Mouse (Mus musculus) left cerebral cortex, postnatal 4 days (tissue): Measurements from ENCODE around the gene Alad. TPM values are rescaled to one million over a fixed set of nuclear protein-coding genes. Genes with fewer than 3 reads are reported as not detected.
"Not testable (repeated sequence)": the region's sequence is repeated elsewhere in the genome, so short reads cannot be mapped to it uniquely, and the experiment has no call there.

ENCODE experiments used
- DNase-seq: peaks from one replicate; pipeline ENCODE4 v3.0.0-alpha.2; 2022
- intact Hi-C: fragments of 180-260 bp; cut with DNase I; formaldehyde crosslinking; loops from one replicate; pipeline ENCODE4 v1.15.1; 2025
- total RNA-seq, 2 experiments: library from RNA; stranded (reverse); gene quantifications; 2 replicates each; pipeline ENCODE4 v1.2.3; 2021

Gene Alad
- total RNA-seq, 2 experiments from 2014 or later, result 35.3 to 36.8 TPM

- no peak for DNase-seq
- intact Hi-C loops, result no loop called here
Observed at GRCm38 (mm10) chr4:62487914-62488313, 31.8 kb downstream of the Alad start.

- intact Hi-C loops, result no loop called here
- no peak for DNase-seq
Observed at GRCm38 (mm10) chr4:62487172-62487571, 32.5 kb downstream of the Alad start.

GRCm38 (mm10) chr4:62486162-62486696 lies 33.5 kb downstream of the Alad start:
- intact Hi-C loops, result no loop called here

GRCm38 (mm10) chr4:62485450-62486161 lies 34.1 kb downstream of the Alad start:
- intact Hi-C loops, result no loop called here
- DNase-seq, result no peak

More at GRCm38 (mm10) chr4:62486162-62486696, 33.5 kb downstream of the Alad start:
- DNase-seq, result no peak

GRCm38 (mm10) chr4:62484928-62485327 lies 34.8 kb downstream of the Alad start:
- intact Hi-C loops, result no loop called here

GRCm38 (mm10) chr4:62480709-62481605 lies 38.8 kb downstream of the Alad start:
- DNase-seq, result no peak
- intact Hi-C loops, result no loop called here

More at GRCm38 (mm10) chr4:62484928-62485327, 34.8 kb downstream of the Alad start:
- no peak for DNase-seq

GRCm38 (mm10) chr4:62479937-62480708 lies 39.6 kb downstream of the Alad start, which contains the start of gene Bspry:
Bspry (plus strand) TSS chr4:62480053.
- no peak for DNase-seq
- intact Hi-C loops, result no loop called here

- DNase-seq, intact Hi-C loops: not testable (repeated sequence)
Observed at GRCm38 (mm10) chr4:62479593-62479936, 40.2 kb downstream of the Alad start.

- DNase-seq, result no peak
- intact Hi-C loops, result no loop called here
Observed at GRCm38 (mm10) chr4:62477542-62478244, 42.0 kb downstream of the Alad start.

- intact Hi-C loops, result no loop called here
- no peak for DNase-seq
Observed at GRCm38 (mm10) chr4:62475793-62476192, 43.9 kb downstream of the Alad start.

GRCm38 (mm10) chr4:62475131-62475530 lies 44.6 kb downstream of the Alad start:
- intact Hi-C loops, result no loop called here
- DNase-seq, result no peak

- intact Hi-C loops, result no loop called here
- DNase-seq, result no peak
Observed at GRCm38 (mm10) chr4:62472071-62472470, 47.6 kb downstream of the Alad start.

GRCm38 (mm10) chr4:62470598-62471051 lies 49.1 kb downstream of the Alad start, which contains the start of gene Wdr31:
Wdr31 (minus strand) TSS chr4:62470896.
- DNase-seq, result peak; percentile 76
- intact Hi-C loops, result no loop called here

- no peak for DNase-seq
- intact Hi-C loops, result no loop called here
Observed at GRCm38 (mm10) chr4:62468158-62468557, 51.6 kb downstream of the Alad start.

- DNase-seq, result no peak
- intact Hi-C loops, result no loop called here
Observed at GRCm38 (mm10) chr4:62463124-62463523, 56.6 kb downstream of the Alad start.

- intact Hi-C loops, result no loop called here
- DNase-seq, result no peak
Observed at GRCm38 (mm10) chr4:62460348-62460747, 59.4 kb downstream of the Alad start.
